Mouse (Mus musculus): ENCODE data around the gene Mfap4.

DNA sequence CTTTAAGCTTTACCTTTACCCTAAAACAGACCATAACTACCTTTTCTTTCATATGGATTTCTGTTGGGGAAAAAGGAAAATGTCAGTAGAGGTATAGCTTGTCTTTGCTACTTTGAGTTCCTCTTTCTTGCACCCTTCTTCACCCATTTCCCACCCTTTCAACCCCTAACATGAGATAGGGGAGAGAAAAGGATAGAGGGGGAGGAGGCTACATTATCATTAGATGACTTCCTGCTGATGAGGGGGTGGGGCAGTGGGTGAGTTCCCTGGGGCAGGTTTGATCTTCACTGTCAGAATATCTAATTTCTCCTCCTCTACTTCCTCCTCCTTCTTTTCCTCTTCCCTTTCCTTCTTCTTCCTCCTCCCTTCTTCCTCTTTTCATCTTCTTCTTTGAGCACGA lies 12.3 kb downstream of the Mfap4 start:
- TF ChIP-seq CTCF (IDR thresholded peaks at IDR 0.05; ENCODE audit: low read depth) (no peak), EP300 (IDR thresholded peaks at IDR 0.05; ENCODE audit: low read depth) (no peak)
